Mouse (Mus musculus): ENCODE measurements around the gene Tns1. TPM values are rescaled to one million over a fixed set of nuclear protein-coding genes. Genes with fewer than 3 reads are reported as not detected.

The Tns1 gene
- total and polyA plus RNA-seq, 2 experiments from 2014 or later = 11.7 to 28.0 TPM

DNA sequence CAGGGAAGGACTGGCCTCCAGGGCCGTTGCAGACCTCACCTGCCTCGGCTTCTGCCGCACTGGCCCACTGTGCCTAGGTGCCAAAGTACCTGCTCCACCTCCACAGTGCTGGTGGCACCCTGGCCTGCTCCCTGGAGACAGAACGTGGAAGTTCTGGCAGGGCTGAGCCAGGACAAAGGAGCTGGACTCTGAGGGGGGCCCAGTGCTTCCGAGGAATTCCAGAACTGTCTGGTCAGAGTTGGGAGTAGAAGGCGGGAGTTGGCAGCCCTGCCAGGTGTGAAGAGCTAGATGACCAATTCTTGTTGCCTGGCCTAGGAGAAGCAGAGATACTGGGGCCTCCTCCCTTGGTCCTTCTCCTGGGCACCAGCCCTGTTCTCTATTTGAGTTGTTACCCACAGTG lies 76.5 kb downstream of the Tns1 start:
- WGBS = 62% methylated on average over 6 of the region's 6 CpGs

DNA sequence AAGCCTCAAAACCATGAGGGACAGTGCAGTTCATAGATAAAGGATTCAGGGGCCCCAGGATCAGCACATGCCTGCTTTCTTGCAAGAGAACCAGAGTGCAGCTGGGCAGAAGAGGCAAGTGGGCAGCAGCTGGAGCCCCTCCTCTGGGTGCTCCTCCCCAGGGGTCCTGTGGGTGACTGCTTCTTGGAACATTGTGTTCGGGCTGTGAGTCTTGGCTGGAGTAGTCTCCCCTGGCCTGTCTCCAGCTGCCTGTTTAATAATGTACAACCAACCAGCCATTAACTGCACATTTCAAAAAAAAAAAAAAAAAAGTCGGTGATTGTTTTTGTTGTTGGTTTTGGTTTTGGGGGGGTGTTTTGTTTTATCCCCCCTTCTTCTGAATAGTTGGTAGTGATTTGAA lies 76.9 kb downstream of the Tns1 start:
- no peak for DNase-seq (ENCODE audit: low spot score)
- 36% methylated on average over 2 of the region's 2 CpGs for WGBS
- H3K36me3 ChIP-seq (ENCODE audit: insufficient read depth, low read length) = no peaks in the 10 kb centered on the region

More for the DNA sequence above, 76.5 kb downstream of the Tns1 start:
- no peaks in the 10 kb centered on the region for H3K9me3 ChIP-seq (ENCODE audit: low read length)
- H3K4me3 ChIP-seq (ENCODE audit: low read length) = no peak overlapping the region
- ATAC-seq = no peak
- H3K9ac ChIP-seq (replicated peaks; ENCODE audit: low read length) = no peak overlapping the region
- no peak for TF ChIP-seq CTCF (IDR thresholded peaks at IDR 0.05; ENCODE audit: low read depth)
- H3K27me3 ChIP-seq (ENCODE audit: insufficient read depth, low read length) = no peaks in the 10 kb centered on the region
- no peaks in the 10 kb centered on the region for H3K36me3 ChIP-seq (ENCODE audit: insufficient read depth, low read length)
- no peak overlapping the region for H3K4me2 ChIP-seq (ENCODE audit: low read depth, low read length)
- no peak overlapping the region for H3K27ac ChIP-seq
- no peaks in the 10 kb centered on the region for H3K4me1 ChIP-seq (ENCODE audit: insufficient read depth, low read length)
- no peak for DNase-seq (ENCODE audit: low spot score)

DNA sequence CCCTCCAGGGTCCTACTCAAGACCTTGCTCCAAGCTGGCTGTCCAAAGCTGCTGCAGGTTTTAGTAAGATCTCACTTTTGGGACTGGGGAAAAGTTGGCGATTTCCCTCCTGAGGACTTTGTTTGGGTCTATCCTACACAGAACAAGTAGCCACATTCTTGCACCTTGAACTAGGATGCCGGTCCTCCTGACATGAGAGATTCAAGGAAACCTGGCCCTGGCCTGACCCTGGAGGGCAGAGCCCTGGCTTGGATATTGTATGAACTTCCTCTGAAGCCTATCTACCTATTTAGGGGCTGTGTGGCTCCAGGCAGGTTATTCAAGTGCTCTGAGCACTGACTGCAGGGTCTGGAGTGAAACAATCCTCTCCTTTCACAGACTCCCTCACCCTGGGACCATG lies 79.2 kb downstream of the Tns1 start:
- DNase-seq (ENCODE audit: low spot score) (no peak), ATAC-seq (no peak)
- no peak overlapping the region for H3K4me2 ChIP-seq (ENCODE audit: low read depth, low read length)
- H3K9ac ChIP-seq (replicated peaks; ENCODE audit: low read length) = no peak overlapping the region
- H3K4me3 ChIP-seq (ENCODE audit: low read length) = no peak overlapping the region
- 86% methylated on average over 2 of the region's 2 CpGs for WGBS
- H3K4me1 ChIP-seq (ENCODE audit: insufficient read depth, low read length) = no peaks in the 10 kb centered on the region
- no peaks in the 10 kb centered on the region for H3K9me3 ChIP-seq (ENCODE audit: low read length)
- H3K36me3 ChIP-seq (ENCODE audit: insufficient read depth, low read length) = no peaks in the 10 kb centered on the region
- no peak overlapping the region for H3K27ac ChIP-seq
- H3K27me3 ChIP-seq (ENCODE audit: insufficient read depth, low read length) = no peaks in the 10 kb centered on the region
- no peak for TF ChIP-seq CTCF (IDR thresholded peaks at IDR 0.05; ENCODE audit: low read depth)

More for the DNA sequence above, 76.9 kb downstream of the Tns1 start:
- Histone ChIP-seq H3K9me3 (ENCODE audit: low read length) (no peaks in the 10 kb centered on the region), H3K4me2 (ENCODE audit: low read depth, low read length) (no peak overlapping the region), H3K4me1 (ENCODE audit: insufficient read depth, low read length) (no peaks in the 10 kb centered on the region), H3K27me3 (ENCODE audit: insufficient read depth, low read length) (no peaks in the 10 kb centered on the region), H3K27ac (no peak overlapping the region), H3K4me3 (ENCODE audit: low read length) (no peak overlapping the region), H3K9ac (replicated peaks; ENCODE audit: low read length) (no peak overlapping the region)
- no peak for TF ChIP-seq CTCF (IDR thresholded peaks at IDR 0.05; ENCODE audit: low read depth)
- ATAC-seq = no peak

DNA sequence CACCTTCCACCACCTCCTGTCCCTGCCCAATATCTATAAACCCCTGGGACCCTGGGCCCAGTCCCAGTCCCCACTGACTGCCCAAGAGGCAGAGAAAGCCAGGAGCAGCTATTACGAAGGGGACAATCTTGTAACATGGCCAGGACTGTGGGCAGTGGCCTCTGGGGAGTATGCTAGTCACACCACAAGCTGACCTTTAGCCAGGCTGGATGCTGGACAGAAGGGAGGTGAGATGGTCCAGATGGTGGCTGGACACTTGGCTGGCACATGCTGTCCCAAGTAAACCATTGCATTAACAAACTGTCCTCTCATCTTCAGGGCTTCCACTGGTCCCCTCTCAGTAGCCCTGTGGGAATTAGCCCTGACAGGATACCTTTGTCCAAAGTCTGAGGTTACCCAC lies 79.8 kb downstream of the Tns1 start:
- ATAC-seq = no peak
- Histone ChIP-seq H3K9me3 (ENCODE audit: low read length) (no peaks in the 10 kb centered on the region), H3K36me3 (ENCODE audit: insufficient read depth, low read length) (no peaks in the 10 kb centered on the region), H3K4me3 (ENCODE audit: low read length) (no peak overlapping the region), H3K4me2 (ENCODE audit: low read depth, low read length) (no peak overlapping the region), H3K27ac (no peak overlapping the region), H3K4me1 (ENCODE audit: insufficient read depth, low read length) (no peaks in the 10 kb centered on the region), H3K27me3 (ENCODE audit: insufficient read depth, low read length) (no peaks in the 10 kb centered on the region), H3K9ac (replicated peaks; ENCODE audit: low read length) (no peak overlapping the region)
- no peak for TF ChIP-seq CTCF (IDR thresholded peaks at IDR 0.05; ENCODE audit: low read depth)
- 69% methylated on average over 1 of the region's 1 CpGs for WGBS
- no peak for DNase-seq (ENCODE audit: low spot score)

DNA sequence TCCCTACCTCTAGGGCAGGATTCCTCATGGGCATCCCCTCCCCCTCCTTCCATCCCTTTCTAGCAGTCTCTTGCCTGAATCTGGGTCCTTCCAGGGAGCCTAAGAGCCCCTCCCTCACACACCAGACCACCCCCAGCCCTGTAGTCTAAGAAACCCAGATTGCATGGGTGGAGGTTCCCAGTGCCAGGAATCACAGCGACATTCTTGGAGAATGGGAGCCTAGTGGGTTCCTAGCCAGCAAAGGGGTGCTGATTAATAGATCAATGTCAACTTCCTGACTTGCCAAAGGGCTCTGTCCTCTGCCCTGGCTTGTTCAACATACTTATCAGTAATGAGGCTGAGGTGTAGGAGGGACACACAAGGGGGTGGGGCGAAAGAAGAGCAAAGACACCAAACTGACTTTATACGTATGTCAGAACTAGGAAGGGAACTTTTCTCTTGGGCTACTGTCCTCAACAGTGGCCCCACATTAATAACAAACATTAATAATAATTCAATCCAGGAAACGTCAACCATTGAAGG lies 80.6 kb downstream of the Tns1 start:
- H3K27ac ChIP-seq = no peak overlapping the region
- H3K27me3 ChIP-seq (ENCODE audit: insufficient read depth, low read length) = no peaks in the 10 kb centered on the region
- ATAC-seq (no peak), DNase-seq (ENCODE audit: low spot score) (no peak)
- H3K9me3 ChIP-seq (ENCODE audit: low read length) = no peaks in the 10 kb centered on the region
- no peak overlapping the region for H3K9ac ChIP-seq (replicated peaks; ENCODE audit: low read length)
- no peak for TF ChIP-seq CTCF (IDR thresholded peaks at IDR 0.05; ENCODE audit: low read depth)
- no peak overlapping the region for H3K4me2 ChIP-seq (ENCODE audit: low read depth, low read length)
- H3K4me3 ChIP-seq (ENCODE audit: low read length) = no peak overlapping the region
- no peaks in the 10 kb centered on the region for H3K4me1 ChIP-seq (ENCODE audit: insufficient read depth, low read length)
- WGBS = 76% methylated on average over 4 of the region's 4 CpGs
- no peaks in the 10 kb centered on the region for H3K36me3 ChIP-seq (ENCODE audit: insufficient read depth, low read length)

DNA sequence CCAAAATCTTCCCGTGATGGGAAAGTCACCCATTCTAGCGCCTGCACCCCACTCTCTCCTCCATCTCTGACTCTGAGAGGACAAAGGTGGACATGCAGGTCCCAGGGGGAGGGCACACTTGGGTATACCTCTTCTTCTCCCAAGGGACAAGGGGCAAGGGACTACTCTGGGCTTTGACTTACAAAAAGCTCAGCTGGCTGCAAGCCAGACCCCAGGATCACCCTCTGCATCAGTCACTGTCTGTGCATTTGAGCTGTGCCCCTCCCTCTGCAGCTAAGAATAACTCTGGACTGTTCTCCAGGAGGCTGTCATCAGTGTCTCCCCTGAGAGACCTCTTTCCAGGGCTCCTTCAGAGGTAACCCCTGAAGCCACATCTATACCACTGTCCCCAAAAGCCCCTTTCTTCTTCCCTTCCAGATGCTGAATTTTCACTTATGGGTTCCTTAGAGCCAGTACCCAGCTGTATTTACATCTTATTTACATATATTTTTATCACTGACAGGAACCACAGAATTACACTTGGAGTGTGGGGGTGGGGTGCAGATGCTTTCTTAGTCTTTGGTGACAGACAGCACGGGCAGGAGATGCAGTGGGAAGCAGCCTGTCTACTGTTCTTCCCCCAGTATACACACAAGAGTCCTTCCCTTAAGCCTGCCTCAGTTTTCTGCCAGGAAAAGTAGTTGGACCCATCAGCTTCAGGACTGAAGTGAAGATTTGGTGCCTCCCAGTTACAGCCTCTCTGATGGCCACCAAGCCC lies 81.4 kb downstream of the Tns1 start:
- ATAC-seq (0 out of 2 replicates have a peak, but pooled peaks have one; percentile 5), DNase-seq (ENCODE audit: low spot score) (no peak)
- Histone ChIP-seq H3K9me3 (ENCODE audit: low read length) (no peaks in the 10 kb centered on the region), H3K4me1 (ENCODE audit: insufficient read depth, low read length) (no peaks in the 10 kb centered on the region), H3K4me2 (ENCODE audit: low read depth, low read length) (no peak overlapping the region), H3K27ac (no peak overlapping the region), H3K36me3 (ENCODE audit: insufficient read depth, low read length) (no peaks in the 10 kb centered on the region), H3K9ac (replicated peaks; ENCODE audit: low read length) (no peak overlapping the region), H3K4me3 (ENCODE audit: low read length) (no peak overlapping the region), H3K27me3 (ENCODE audit: insufficient read depth, low read length) (no peaks in the 10 kb centered on the region)
- 64% methylated on average over 3 of the region's 3 CpGs for WGBS
- TF ChIP-seq CTCF (IDR thresholded peaks at IDR 0.05; ENCODE audit: low read depth) = no peak

DNA sequence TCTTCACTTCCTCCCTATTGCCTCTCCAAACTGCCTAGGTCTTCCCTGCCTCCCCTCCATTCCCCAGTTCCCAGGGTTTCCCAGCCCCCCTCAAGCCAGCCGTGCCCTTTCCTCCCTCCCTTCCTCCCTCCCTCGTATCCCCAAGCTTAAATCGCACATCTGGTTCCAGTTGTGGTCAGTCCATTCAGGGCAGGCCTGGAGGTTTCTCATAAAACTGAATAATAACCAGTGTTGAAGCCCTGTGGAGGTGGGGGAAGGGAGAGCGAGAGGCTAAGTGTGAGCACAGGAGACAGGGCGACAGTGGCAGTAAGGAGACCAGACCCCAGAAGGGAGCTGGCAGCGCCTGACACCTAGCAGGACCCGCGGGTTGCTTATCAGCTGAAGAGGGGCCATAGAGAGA lies 82.6 kb downstream of the Tns1 start:
- no peak overlapping the region for H3K27ac ChIP-seq
- H3K36me3 ChIP-seq (ENCODE audit: insufficient read depth, low read length) = no peaks in the 10 kb centered on the region
- 49% methylated on average over 8 of the region's 8 CpGs for WGBS
- no peak overlapping the region for H3K4me2 ChIP-seq (ENCODE audit: low read depth, low read length)
- TF ChIP-seq CTCF (IDR thresholded peaks at IDR 0.05; ENCODE audit: low read depth) = no peak
- peaks cover 3% of the 10 kb centered on the region; the same call in 1 of the 2 replicates for H3K27me3 ChIP-seq (ENCODE audit: insufficient read depth, low read length)
- H3K9me3 ChIP-seq (ENCODE audit: low read length) = no peaks in the 10 kb centered on the region
- ATAC-seq = no peak
- H3K9ac ChIP-seq (replicated peaks; ENCODE audit: low read length) = no peak overlapping the region
- DNase-seq (ENCODE audit: low spot score) = no peak
- H3K4me1 ChIP-seq (ENCODE audit: insufficient read depth, low read length) = peaks cover 5% of the 10 kb centered on the region
- H3K4me3 ChIP-seq (ENCODE audit: low read length) = no peak overlapping the region
